Mouse (Mus musculus) hindbrain, embryonic 15.5 days (tissue): ENCODE results near the gene Trpt1. TPM values are rescaled to one million over a fixed set of nuclear protein-coding genes. Genes with fewer than 3 reads are reported as not detected.

Source experiments
- ATAC-seq: fragments of 200-750 bp; cut with Nextera tagmentation; 2 replicates; pipeline ENCODE4 v1.8.0; 2017; ENCODE audit warnings: low read depth, moderate number of reproducible peaks, moderate TSS enrichment; ENCODE audit not compliant: low FRiP score
- H3K27ac ChIP-seq: fragments of 300-500 bp; sonication (generic); replicated peaks from 2 replicates; pipeline ENCODE4 v1.5.1; 2015; ENCODE audit warnings: mild to moderate bottlenecking, inconsistent platforms
- H3K27me3 ChIP-seq: fragments of 300-500 bp; sonication (generic); 2 replicates; pipeline ENCODE4 v1.6.1; 2015; ENCODE audit warnings: control low read depth, inconsistent platforms
- H3K36me3 ChIP-seq: fragments of 300-500 bp; sonication (generic); 2 replicates; pipeline ENCODE4 v1.6.1; 2015; ENCODE audit warnings: control low read depth, inconsistent platforms
- H3K4me1 ChIP-seq: fragments of 300-500 bp; sonication (generic); replicated peaks from 2 replicates; pipeline ENCODE4 v1.6.1; 2015; ENCODE audit warnings: control low read depth, inconsistent platforms
- H3K4me2 ChIP-seq: fragments of 300-500 bp; sonication (generic); 2 replicates; pipeline ENCODE4 v1.6.1; 2015; ENCODE audit warnings: moderate library complexity, mild to moderate bottlenecking, inconsistent platforms
- H3K4me3 ChIP-seq: fragments of 300-500 bp; sonication (generic); 2 replicates; pipeline ENCODE4 v1.5.1; 2015; ENCODE audit warnings: mild to moderate bottlenecking, inconsistent platforms
- H3K9ac ChIP-seq: fragments of 300-500 bp; sonication (generic); 2 replicates; pipeline ENCODE4 v1.6.1; 2015; ENCODE audit warnings: inconsistent platforms
- H3K9me3 ChIP-seq: fragments of 300-500 bp; sonication (generic); 2 replicates; pipeline ENCODE4 v1.6.1; 2016; ENCODE audit warnings: control low read depth, inconsistent platforms
- WGBS: fragments of 180-500 bp; shearing (Covaris S2); methylation state at CpG from one replicate; pipeline ENCODE4 v1.1.7; 2015; 5-methylcytosine and 5-hydroxymethylcytosine counted together
- polyA plus RNA-seq: library from polyadenylated mRNA; unstranded; fragments of >200 nt; fragmentation: Nextera tagmentation; extraction: Ambion mirVana; gene quantifications from 2 replicates; pipeline ENCODE4 v1.2.1, GENCODE M21; 2015

Gene Trpt1
- polyA plus RNA-seq, 1 experiment from 2014 or later = 21.8 TPM

DNA sequence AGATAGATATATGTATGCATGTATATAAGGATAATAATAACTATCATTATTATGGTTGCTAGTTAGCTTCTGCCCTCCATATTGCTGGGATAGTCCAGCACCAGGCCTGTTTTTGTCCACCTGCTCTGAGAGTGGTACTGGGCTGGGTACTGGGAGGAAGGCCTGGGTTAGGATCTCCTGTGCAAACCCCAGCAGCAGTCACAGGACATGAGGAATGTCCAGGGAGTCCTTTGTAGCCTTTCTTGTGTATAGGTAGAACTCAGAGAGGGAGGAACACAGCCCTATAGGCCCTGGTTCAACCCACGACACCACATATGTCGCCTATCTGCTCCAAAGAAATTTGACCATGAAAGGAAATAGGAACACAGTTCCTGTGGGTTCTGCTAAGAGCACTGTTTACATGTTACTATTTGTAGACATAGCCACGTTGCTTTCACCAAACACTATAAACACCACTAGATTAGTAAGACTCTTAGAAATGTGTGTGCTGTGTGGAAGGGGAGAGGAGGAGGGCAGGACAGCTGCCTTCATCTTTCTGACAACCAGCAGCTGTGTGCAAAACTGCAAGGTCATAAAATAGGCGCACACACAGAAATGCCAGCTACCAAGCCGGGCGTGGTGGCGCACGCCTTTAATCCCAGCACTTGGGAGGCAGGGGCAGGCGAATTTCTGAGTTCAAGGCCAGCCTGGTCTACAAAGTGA is 11.1 kb downstream of the Trpt1 start:
- Histone ChIP-seq H3K36me3 (no peaks in the 10 kb centered on the region), H3K9ac (no peak overlapping the region)
- 86% methylated on average over 9 of the region's 9 CpGs for WGBS

GRCm38 (mm10) chr19:7012426-7012825 is 16.5 kb downstream of the Trpt1 start:
- no peak overlapping the region for H3K4me2 ChIP-seq
- no peak overlapping the region for H3K9ac ChIP-seq
- 82% methylated on average over 4 of the region's 4 CpGs for WGBS
- H3K9me3 ChIP-seq = no peaks in the 10 kb centered on the region
- no peaks in the 10 kb centered on the region for H3K36me3 ChIP-seq
- no peak overlapping the region for H3K4me3 ChIP-seq
- H3K27ac ChIP-seq = no peak overlapping the region
- no peaks in the 10 kb centered on the region for H3K27me3 ChIP-seq
- H3K4me1 ChIP-seq = no peaks in the 10 kb centered on the region
- ATAC-seq = no peak

More for the DNA sequence above, 11.1 kb downstream of the Trpt1 start:
- H3K27me3 ChIP-seq = no peaks in the 10 kb centered on the region
- H3K4me2 ChIP-seq = no peak overlapping the region
- no peak overlapping the region for H3K27ac ChIP-seq
- no peaks in the 10 kb centered on the region for H3K9me3 ChIP-seq
- H3K4me3 ChIP-seq = no peak overlapping the region
- no peak for ATAC-seq
- no peaks in the 10 kb centered on the region for H3K4me1 ChIP-seq

DNA sequence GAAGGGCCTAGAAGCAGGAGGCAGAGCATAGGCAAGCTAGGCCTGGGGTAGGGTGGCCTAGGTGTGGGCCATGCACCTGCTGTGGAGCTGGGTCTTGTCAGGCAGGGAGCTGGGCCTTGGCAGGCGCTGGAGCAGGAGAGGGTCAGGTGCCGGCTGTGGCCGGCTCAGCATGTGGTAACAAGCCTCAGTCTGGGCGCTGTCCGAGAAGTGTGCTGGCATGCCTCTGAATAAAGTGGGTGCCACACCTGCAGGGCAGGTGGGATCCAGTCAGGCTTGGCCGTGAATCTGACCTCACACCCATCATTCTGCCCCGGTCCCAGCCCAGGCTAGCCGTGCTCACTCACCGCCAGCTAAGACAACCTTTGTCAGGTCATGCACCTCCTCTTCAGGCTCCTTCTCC is 18.1 kb downstream of the Trpt1 start:
- no peak overlapping the region for H3K4me2 ChIP-seq
- no peak for ATAC-seq
- H3K9ac ChIP-seq = no peak overlapping the region
- H3K27me3 ChIP-seq = no peaks in the 10 kb centered on the region
- H3K4me3 ChIP-seq = no peak overlapping the region
- no peaks in the 10 kb centered on the region for H3K4me1 ChIP-seq
- no peaks in the 10 kb centered on the region for H3K9me3 ChIP-seq
- H3K27ac ChIP-seq = no peak overlapping the region
- H3K36me3 ChIP-seq = peaks cover 1% of the 10 kb centered on the region; the same call in 1 of the 2 replicates
- WGBS = 87% methylated on average over 9 of the region's 9 CpGs

DNA sequence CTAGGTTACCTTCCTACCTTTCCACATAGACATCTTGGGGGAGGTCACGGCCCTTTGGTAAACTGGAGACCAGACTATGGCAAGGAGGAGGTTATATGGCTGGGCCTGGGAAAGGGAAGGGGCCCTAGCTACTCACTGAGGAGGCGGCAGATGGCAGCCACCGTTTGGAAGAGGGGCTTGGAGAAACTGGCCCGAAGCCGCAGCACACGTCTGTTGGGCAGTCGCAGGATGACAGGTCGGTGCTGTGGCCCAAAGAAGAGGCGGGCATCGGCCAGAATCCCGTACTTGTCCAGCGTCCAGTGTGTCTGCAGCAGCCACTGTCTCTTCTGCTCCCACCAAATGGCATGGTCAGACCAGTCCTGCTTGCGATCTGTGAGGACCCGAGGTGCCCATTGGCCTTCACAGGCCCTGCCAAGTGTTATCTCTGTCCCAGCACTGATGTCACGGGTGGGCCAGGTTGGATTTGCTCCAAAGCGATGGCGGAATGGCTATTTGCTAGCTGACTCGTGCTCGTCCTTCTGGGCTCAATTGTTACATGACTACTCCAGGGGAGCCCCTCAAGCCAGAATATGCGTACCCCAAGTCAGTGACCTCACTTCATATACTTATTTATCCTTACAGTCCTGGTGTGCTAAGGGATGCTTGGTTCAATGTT is 18.7 kb downstream of the Trpt1 start:
- no peak overlapping the region for H3K4me2 ChIP-seq
- peaks cover 8% of the 10 kb centered on the region for H3K36me3 ChIP-seq

DNA sequence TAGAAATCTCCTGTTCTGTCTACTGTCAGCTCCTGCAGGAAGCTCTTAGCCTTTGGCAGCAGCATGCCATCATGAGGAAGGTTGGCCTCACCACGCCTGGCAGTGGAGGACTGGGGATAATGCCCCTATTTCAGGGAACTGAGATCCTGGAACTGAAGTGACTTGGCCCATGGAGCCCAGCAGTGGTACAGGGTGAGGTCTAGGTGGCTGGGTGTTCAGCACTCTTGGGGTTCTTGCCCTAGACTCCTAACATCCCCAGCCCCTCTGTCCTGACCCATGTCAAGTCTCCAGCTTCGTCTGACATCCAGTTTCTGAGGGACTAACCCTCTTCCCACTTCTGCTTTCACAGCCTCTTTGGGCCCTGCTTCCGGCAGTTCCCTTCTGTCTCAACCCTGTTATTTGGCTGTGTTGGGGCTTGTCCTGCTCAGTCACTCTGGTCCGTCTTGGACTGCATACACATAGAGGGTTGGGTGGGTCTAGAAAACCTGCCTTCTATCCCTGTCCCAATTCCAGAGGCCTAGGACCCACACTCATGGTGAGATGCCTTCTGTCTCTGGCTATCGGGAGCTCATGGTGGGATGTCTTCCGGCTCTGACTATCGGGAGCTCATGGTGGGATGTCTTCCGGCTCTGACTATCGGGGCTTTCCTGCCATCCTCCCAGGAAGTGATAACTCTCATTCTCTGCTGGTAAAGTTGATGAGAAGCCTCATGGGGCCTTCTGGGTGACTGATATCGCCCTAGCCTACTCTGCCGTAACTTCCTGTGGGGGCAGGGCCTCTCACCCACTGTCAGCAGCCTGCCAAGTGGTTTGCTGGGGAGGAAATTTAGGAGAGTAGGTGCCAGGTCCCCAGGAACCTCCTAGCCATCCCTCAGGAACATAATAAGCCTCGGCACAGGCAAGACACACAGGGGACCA is 21.9 kb downstream of the Trpt1 start:
- WGBS = 88% methylated on average over 12 of the region's 12 CpGs

More for the DNA sequence above, 18.7 kb downstream of the Trpt1 start:
- no peaks in the 10 kb centered on the region for H3K9me3 ChIP-seq
- no peaks in the 10 kb centered on the region for H3K4me1 ChIP-seq
- H3K27ac ChIP-seq = no peak overlapping the region
- ATAC-seq = no peak
- H3K9ac ChIP-seq = no peak overlapping the region
- H3K4me3 ChIP-seq = no peak overlapping the region
- 90% methylated on average over 18 of the region's 20 CpGs for WGBS
- no peaks in the 10 kb centered on the region for H3K27me3 ChIP-seq

DNA sequence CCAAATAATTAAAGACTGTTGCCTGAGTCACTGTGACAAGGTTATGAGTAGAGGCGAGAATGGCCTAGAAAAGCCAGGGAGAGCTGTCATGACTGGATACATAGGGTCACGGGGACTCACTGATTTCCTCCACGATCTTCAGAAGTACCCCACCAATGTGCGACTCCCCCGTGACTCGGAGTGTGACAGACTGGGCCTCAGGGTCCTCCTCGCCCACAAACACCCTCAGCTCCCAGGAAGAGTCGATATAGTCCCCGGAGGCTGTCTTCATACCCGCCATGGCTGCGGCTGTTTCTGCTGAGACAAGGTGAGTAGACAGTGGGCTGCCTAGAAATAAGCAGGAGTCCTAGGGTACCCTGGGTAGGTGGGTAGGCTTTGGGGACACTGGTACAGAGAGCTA is 22.6 kb downstream of the Trpt1 start:
- no peak for ATAC-seq
- H3K27me3 ChIP-seq = no peaks in the 10 kb centered on the region
- no peak overlapping the region for H3K4me2 ChIP-seq
- 86% methylated on average over 11 of the region's 11 CpGs for WGBS
- peaks cover 45% of the 10 kb centered on the region for H3K36me3 ChIP-seq
- H3K4me1 ChIP-seq = no peaks in the 10 kb centered on the region
- H3K9me3 ChIP-seq = no peaks in the 10 kb centered on the region
- no peak overlapping the region for H3K4me3 ChIP-seq
- H3K27ac ChIP-seq = no peak overlapping the region
- no peak overlapping the region for H3K9ac ChIP-seq

More for the DNA sequence above, 21.9 kb downstream of the Trpt1 start:
- H3K4me3 ChIP-seq = no peak overlapping the region
- no peak overlapping the region for H3K27ac ChIP-seq
- no peak overlapping the region for H3K9ac ChIP-seq
- no peak for ATAC-seq
- H3K36me3 ChIP-seq = peaks cover 39% of the 10 kb centered on the region
- no peaks in the 10 kb centered on the region for H3K9me3 ChIP-seq
- no peaks in the 10 kb centered on the region for H3K27me3 ChIP-seq
- H3K4me2 ChIP-seq = no peak overlapping the region
- H3K4me1 ChIP-seq = no peaks in the 10 kb centered on the region

DNA sequence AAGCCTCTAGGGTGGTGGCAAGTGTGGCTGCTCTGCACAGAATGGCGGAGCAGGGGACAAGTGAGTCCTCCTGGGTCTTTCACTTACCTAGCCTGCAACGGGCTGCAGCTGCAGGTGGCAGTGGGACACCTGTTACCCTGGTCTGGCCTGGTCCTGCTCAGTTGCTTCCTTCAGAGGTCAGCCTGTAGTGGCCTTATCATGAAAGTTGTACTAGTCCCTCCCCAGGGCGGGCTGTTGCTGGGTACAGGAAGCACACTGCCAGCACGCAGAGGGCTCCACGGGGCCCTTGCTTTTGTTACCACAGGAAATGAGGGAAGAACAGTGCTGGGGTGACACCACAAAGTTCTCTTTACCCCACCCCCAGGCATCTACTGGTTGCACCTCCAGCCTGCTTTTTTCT is 23.3 kb downstream of the Trpt1 start, which contains the start of gene Fermt3:
TSS of gene Fermt3 (minus strand) at position 279 of the 400 bp plus-strand sequence.
- H3K27ac ChIP-seq = no peak within 1 kb of the TSS
- WGBS = 88% methylated on average over 5 of the region's 5 CpGs

DNA sequence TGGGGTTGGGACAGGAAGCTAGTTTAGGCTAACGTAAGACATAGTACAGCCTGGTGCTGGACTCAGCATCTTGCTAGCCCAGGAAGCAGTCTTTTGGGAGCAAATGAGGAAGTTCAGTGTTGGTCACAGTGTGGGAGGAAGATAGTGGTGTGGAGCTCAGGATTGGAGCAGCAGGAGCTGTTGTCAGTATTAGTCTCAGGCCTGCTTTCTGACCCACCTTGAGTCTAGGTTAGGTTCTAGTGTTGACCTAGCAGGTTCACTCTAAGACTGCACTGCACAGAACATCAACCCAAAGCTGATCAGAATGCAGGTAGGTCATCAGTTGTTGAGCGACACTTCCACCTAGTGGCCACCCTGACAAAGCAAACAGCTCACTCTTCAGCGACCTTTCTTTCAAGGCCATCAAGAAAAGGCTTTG is 24.3 kb downstream of the Trpt1 start:
- H3K27me3 ChIP-seq = no peaks in the 10 kb centered on the region
- H3K27ac ChIP-seq = 0 out of 2 replicates have a peak overlapping the region, but pooled peaks have one; percentile 11
- H3K4me1 ChIP-seq = no peaks in the 10 kb centered on the region
- peak; percentile 19; the same call in 1 of the 2 replicates for ATAC-seq
- H3K9me3 ChIP-seq = no peaks in the 10 kb centered on the region
- 51% methylated on average over 3 of the region's 3 CpGs for WGBS
- H3K9ac ChIP-seq = no peak overlapping the region
- H3K36me3 ChIP-seq = peaks cover 60% of the 10 kb centered on the region
- no peak overlapping the region for H3K4me3 ChIP-seq
- no peak overlapping the region for H3K4me2 ChIP-seq

More for the DNA sequence above, 23.3 kb downstream of the Trpt1 start, which contains the start of gene Fermt3:
- ATAC-seq = no peak
- Histone ChIP-seq H3K4me2 (no peak within 1 kb of the TSS), H3K4me1 (no peaks in the 10 kb centered on the region), H3K9ac (no peak within 1 kb of the TSS), H3K9me3 (no peaks in the 10 kb centered on the region), H3K4me3 (no peak within 1 kb of the TSS), H3K27me3 (no peaks in the 10 kb centered on the region), H3K36me3 (peaks cover 49% of the 10 kb centered on the region)

DNA sequence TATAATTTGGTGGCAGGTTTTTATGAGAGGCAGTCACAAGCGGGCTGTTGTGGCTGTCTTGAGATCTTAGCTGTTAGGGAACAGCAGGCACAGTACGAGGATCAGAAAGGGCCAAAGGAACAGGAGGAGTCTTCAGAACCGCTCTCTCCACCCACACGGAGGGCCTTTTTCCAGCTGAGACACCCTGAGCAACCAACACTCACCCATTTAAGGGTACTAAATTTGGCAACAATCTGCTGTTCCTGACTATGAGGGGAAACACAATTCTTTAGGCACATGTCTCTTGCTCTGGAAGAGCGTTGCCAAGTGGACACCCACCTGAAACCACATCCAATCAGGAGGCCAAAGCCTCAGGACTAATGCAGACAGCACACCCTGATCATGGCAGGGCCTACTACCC is 33.6 kb downstream of the Trpt1 start:
- Histone ChIP-seq H3K9me3 (no peaks in the 10 kb centered on the region), H3K27ac (no peak overlapping the region), H3K4me3 (no peak overlapping the region), H3K9ac (no peak overlapping the region), H3K4me2 (no peak overlapping the region), H3K36me3 (peaks cover 94% of the 10 kb centered on the region), H3K4me1 (no peaks in the 10 kb centered on the region), H3K27me3 (no peaks in the 10 kb centered on the region)
- ATAC-seq = no peak
- WGBS = 95% methylated on average over 5 of the region's 5 CpGs

GRCm38 (mm10) chr19:7034006-7034405 is 38.1 kb downstream of the Trpt1 start:
- Histone ChIP-seq H3K27ac (no peak overlapping the region), H3K4me3 (no peak overlapping the region), H3K4me2 (no peak overlapping the region), H3K27me3 (no peaks in the 10 kb centered on the region), H3K4me1 (peaks cover 29% of the 10 kb centered on the region), H3K9ac (no peak overlapping the region), H3K9me3 (no peaks in the 10 kb centered on the region), H3K36me3 (peaks cover 58% of the 10 kb centered on the region)
- no peak for ATAC-seq
- WGBS = 93% methylated on average over 5 of the region's 5 CpGs

DNA sequence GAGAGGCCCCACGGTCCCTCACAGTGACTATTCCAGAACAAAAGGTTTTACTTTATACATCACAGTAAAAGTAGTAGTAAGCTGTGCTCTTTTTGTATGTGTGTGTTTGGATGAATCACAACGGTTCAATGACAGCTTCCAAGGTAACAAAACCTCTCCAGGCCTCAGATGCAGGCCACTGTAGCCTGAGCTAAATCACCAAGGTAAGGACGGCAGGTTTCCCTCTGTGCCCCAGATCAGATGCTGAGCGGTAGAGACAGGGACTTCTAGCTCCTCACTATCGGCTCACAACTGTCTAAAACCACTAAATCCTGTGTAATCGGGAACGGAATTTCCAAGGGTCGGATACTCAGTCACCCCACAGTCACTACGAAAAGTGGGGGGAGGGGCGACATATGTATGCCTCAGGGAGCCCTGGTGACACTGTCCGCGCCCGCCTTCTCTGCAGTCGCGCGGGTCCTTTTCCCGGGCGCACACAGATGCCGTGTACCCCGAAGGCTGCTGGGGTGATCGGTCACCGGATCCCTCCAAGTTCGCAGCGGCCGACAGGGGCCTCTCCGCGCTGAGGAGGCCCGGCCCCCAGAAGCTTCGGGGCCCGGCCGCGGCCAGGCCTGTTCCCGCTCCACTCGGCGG is 43.3 kb downstream of the Trpt1 start:
- Histone ChIP-seq H3K9me3 (no peaks in the 10 kb centered on the region), H3K27me3 (no peaks in the 10 kb centered on the region), H3K4me2 (peak overlapping the region; percentile 73), H3K36me3 (peaks cover 10% of the 10 kb centered on the region), H3K4me3 (peak overlapping the region; percentile 85), H3K27ac (peak overlapping the region; percentile 92), H3K9ac (peak overlapping the region; percentile 89), H3K4me1 (peaks cover 35% of the 10 kb centered on the region)
- ATAC-seq = no peak; the same call in 1 of the 2 replicates
- 1% methylated on average over 35 of the region's 35 CpGs for WGBS
